Mouse (Mus musculus) lung, postnatal 0 days (tissue): ENCODE results near the gene Trap1. TPM values are rescaled to one million over a fixed set of nuclear protein-coding genes. Genes with fewer than 3 reads are reported as not detected.

Experiments
- ATAC-seq: fragments of 200-750 bp; cut with Nextera tagmentation; 2 replicates; pipeline ENCODE4 v1.8.0; 2017; ENCODE audit warnings: moderate library complexity
- DNase-seq: peaks from one replicate; pipeline ENCODE4 v3.0.0-alpha.2; 2016; ENCODE audit warnings: low spot score
- H3K27ac ChIP-seq: fragments of 300-500 bp; sonication (generic); 2 replicates; pipeline ENCODE4 v1.5.1; 2014; ENCODE audit warnings: antibody characterized with exemption, mild to moderate bottlenecking, low read length, mixed read lengths
- H3K27me3 ChIP-seq: fragments of 300-500 bp; sonication (generic); replicated peaks from 2 replicates; pipeline ENCODE4 v1.6.1; 2014; ENCODE audit warnings: low read length, mixed read lengths; ENCODE audit not compliant: insufficient read depth
- H3K36me3 ChIP-seq: fragments of 300-500 bp; sonication (generic); 2 replicates; pipeline ENCODE4 v1.6.1; 2014; ENCODE audit warnings: low read length, mixed read lengths; ENCODE audit not compliant: insufficient read depth
- H3K4me1 ChIP-seq: fragments of 300-500 bp; sonication (generic); 2 replicates; pipeline ENCODE4 v1.6.1; 2014; ENCODE audit warnings: antibody characterized with exemption, low read depth, low read length, mixed read lengths; ENCODE audit not compliant: insufficient read depth
- H3K4me2 ChIP-seq: fragments of 300-500 bp; sonication (generic); replicated peaks from 2 replicates; pipeline ENCODE4 v1.6.1; 2014; ENCODE audit warnings: low read depth, mild to moderate bottlenecking, low read length, moderate library complexity, mixed read lengths
- H3K4me3 ChIP-seq: fragments of 300-500 bp; sonication (generic); 2 replicates; pipeline ENCODE4 v1.5.1; 2014; ENCODE audit warnings: low read depth, low read length
- H3K9ac ChIP-seq: fragments of 300-500 bp; sonication (generic); replicated peaks from 2 replicates; pipeline ENCODE4 v1.6.1; 2014; ENCODE audit warnings: low read depth, mild to moderate bottlenecking
- H3K9me3 ChIP-seq: fragments of 300-500 bp; sonication (generic); 2 replicates; pipeline ENCODE4 v1.6.1; 2016; ENCODE audit warnings: low read length, mixed read lengths
- CTCF ChIP-seq: IDR thresholded peaks from 2 replicates; pipeline ENCODE4 v1.5.1; 2016; ENCODE audit warnings: antibody characterized with exemption, mild to moderate bottlenecking
- EP300 ChIP-seq: IDR thresholded peaks from 2 replicates; pipeline ENCODE4 v1.6.1; 2016; ENCODE audit warnings: antibody characterized with exemption, mild to moderate bottlenecking, control low read depth
- WGBS: fragments of 180-500 bp; shearing (Covaris S2); extraction: QIAGEN DNeasy Blood & Tissue Kit; methylation state at CpG from one replicate; pipeline ENCODE4 v1.1.7; 2014; 5-methylcytosine and 5-hydroxymethylcytosine counted together
- polyA plus RNA-seq: library from polyadenylated mRNA; unstranded; fragments of >200 nt; fragmentation: Nextera tagmentation; extraction: Ambion mirVana; gene quantifications from 2 replicates; pipeline ENCODE4 v1.2.1, GENCODE M21; 2015

Trap1 gene
- polyA plus RNA-seq, 1 experiment from 2014 or later, result 32.5 TPM

- no peaks in the 10 kb centered on the region for H3K4me1 ChIP-seq
- TF ChIP-seq CTCF, result no peak
- no peak for TF ChIP-seq EP300
- H3K9ac ChIP-seq, result no peak overlapping the region
- H3K9me3 ChIP-seq, result no peaks in the 10 kb centered on the region
- 0 out of 2 replicates have a peak, but pooled peaks cover 11% of the 10 kb centered on the region for H3K36me3 ChIP-seq
- no peak overlapping the region for H3K27ac ChIP-seq
- H3K27me3 ChIP-seq, result no peaks in the 10 kb centered on the region
- no peak overlapping the region for H3K4me3 ChIP-seq
- no peak overlapping the region for H3K4me2 ChIP-seq
- DNase-seq (no peak), ATAC-seq (no peak)
- 94% methylated on average over 2 of the region's 2 CpGs for WGBS
Observed at GRCm38 (mm10) chr16:4044093-4044492, 33.5 kb downstream of the Trap1 start.

- H3K9ac ChIP-seq, result no peak overlapping the region
- no peaks in the 10 kb centered on the region for H3K4me1 ChIP-seq
- no peaks in the 10 kb centered on the region for H3K9me3 ChIP-seq
- no peak for ATAC-seq
- H3K27me3 ChIP-seq, result no peaks in the 10 kb centered on the region
- no peak for DNase-seq
- TF ChIP-seq EP300, result no peak
- TF ChIP-seq CTCF, result no peak
- H3K27ac ChIP-seq, result no peak overlapping the region
- H3K36me3 ChIP-seq, result peaks cover 5% of the 10 kb centered on the region; the same call in 1 of the 2 replicates
- H3K4me3 ChIP-seq, result no peak overlapping the region
- no peak overlapping the region for H3K4me2 ChIP-seq
- WGBS, result 99% methylated on average over 4 of the region's 4 CpGs
Observed at GRCm38 (mm10) chr16:4041646-4042045, 36.0 kb downstream of the Trap1 start.

- 86% methylated on average over 5 of the region's 5 CpGs for WGBS
- peaks cover 5% of the 10 kb centered on the region; the same call in 1 of the 2 replicates for H3K36me3 ChIP-seq
- ATAC-seq, result no peak
Observed at GRCm38 (mm10) chr16:4040206-4040605, 37.4 kb downstream of the Trap1 start.

GRCm38 (mm10) chr16:4037690-4038089, 39.9 kb downstream of the Trap1 start:
- Histone ChIP-seq H3K4me2 (no peak overlapping the region), H3K4me3 (no peak overlapping the region), H3K9me3 (no peaks in the 10 kb centered on the region), H3K27ac (no peak overlapping the region), H3K36me3 (no peaks in the 10 kb centered on the region; the same call in 1 of the 2 replicates), H3K4me1 (no peaks in the 10 kb centered on the region), H3K27me3 (no peaks in the 10 kb centered on the region), H3K9ac (no peak overlapping the region)
- TF ChIP-seq EP300 (no peak), CTCF (no peak)
- WGBS, result 96% methylated on average over 7 of the region's 7 CpGs
- DNase-seq, result no peak
- ATAC-seq, result no peak

More at GRCm38 (mm10) chr16:4040206-4040605, 37.4 kb downstream of the Trap1 start:
- H3K4me3 ChIP-seq, result no peak overlapping the region
- no peak overlapping the region for H3K9ac ChIP-seq
- TF ChIP-seq CTCF, result no peak
- no peak for TF ChIP-seq EP300
- DNase-seq, result no peak
- no peaks in the 10 kb centered on the region for H3K4me1 ChIP-seq
- H3K4me2 ChIP-seq, result no peak overlapping the region
- no peaks in the 10 kb centered on the region for H3K9me3 ChIP-seq
- no peak overlapping the region for H3K27ac ChIP-seq
- no peaks in the 10 kb centered on the region for H3K27me3 ChIP-seq

DNA sequence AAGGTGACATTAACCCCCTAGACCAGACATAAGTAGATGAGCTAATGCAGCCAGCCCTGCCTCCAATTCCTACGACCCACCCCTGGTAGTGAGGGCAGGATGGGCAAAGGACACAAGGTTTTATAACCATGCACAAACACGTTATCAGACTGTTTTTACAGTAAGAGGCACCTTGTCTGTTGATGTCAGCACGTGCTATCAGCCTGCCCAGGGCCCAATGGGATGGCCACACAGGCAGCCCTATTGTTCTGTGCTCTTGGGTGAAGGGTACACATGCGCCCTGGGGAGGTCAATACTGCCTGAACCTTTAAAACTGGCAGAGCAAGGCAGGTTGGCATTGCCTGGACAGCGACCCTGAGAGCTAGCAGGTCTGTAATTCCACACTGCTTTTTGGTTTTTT, 40.8 kb downstream of the Trap1 start, which contains the start of gene Dnase1:
Gene Dnase1 (plus strand): TSS at position 136 of the 400 bp plus-strand sequence.
- H3K27ac ChIP-seq, result no peak within 1 kb of the TSS
- H3K9me3 ChIP-seq, result no peaks in the 10 kb centered on the region
- H3K4me2 ChIP-seq, result no peak within 1 kb of the TSS
- no peaks in the 10 kb centered on the region; the same call in 1 of the 2 replicates for H3K36me3 ChIP-seq
- H3K4me3 ChIP-seq, result no peak within 1 kb of the TSS
- no peak within 1 kb of the TSS for H3K9ac ChIP-seq
- no peak for TF ChIP-seq EP300
- no peak for TF ChIP-seq CTCF
- DNase-seq, result no peak
- no peaks in the 10 kb centered on the region for H3K27me3 ChIP-seq
- no peaks in the 10 kb centered on the region for H3K4me1 ChIP-seq
- ATAC-seq, result no peak
- 86% methylated on average over 5 of the region's 5 CpGs for WGBS

- DNase-seq (no peak), ATAC-seq (no peak)
- Histone ChIP-seq H3K4me3 (no peak overlapping the region), H3K36me3 (no peaks in the 10 kb centered on the region; the same call in 1 of the 2 replicates), H3K4me1 (no peaks in the 10 kb centered on the region), H3K27me3 (no peaks in the 10 kb centered on the region), H3K9ac (no peak overlapping the region), H3K27ac (no peak overlapping the region), H3K9me3 (no peaks in the 10 kb centered on the region), H3K4me2 (no peak overlapping the region)
- 82% methylated on average over 2 of the region's 2 CpGs for WGBS
- TF ChIP-seq CTCF (no peak), EP300 (no peak)
Observed at GRCm38 (mm10) chr16:4035575-4035974, 42.1 kb downstream of the Trap1 start.

DNA sequence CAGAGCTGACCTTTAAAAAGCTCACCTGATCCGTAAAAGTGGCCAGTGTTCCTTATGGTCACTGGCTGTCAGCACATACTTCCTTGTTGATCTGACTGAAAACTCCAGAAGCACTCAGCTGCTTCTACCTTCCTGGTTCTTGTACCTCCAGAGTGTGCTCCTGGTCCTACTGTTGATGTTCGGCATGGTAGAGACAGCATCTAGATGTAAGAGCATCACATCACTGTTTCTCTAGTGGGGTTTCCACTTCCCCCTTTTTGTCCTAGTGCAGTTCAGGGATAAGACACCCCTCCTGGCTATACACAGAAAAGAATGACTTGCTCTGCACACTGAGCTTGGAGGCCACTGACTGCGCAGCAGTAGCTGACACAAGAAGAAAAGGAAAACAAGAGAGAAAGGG, 43.2 kb downstream of the Trap1 start:
- TF ChIP-seq CTCF (no peak), EP300 (no peak)
- no peaks in the 10 kb centered on the region for H3K4me1 ChIP-seq
- no peaks in the 10 kb centered on the region for H3K27me3 ChIP-seq
- no peak overlapping the region for H3K4me3 ChIP-seq
- ATAC-seq, result no peak
- no peaks in the 10 kb centered on the region; the same call in 1 of the 2 replicates for H3K36me3 ChIP-seq
- H3K27ac ChIP-seq, result no peak overlapping the region
- WGBS, result 85% methylated on average over 3 of the region's 3 CpGs
- DNase-seq, result no peak
- H3K4me2 ChIP-seq, result no peak overlapping the region
- H3K9me3 ChIP-seq, result no peaks in the 10 kb centered on the region
- no peak overlapping the region for H3K9ac ChIP-seq
